Mouse (Mus musculus) layer of hippocampus, postnatal 10 days (tissue): ENCODE results near the gene H3f3b. TPM values are rescaled to one million over a fixed set of nuclear protein-coding genes. Genes with fewer than 3 reads are reported as not detected.

ENCODE experiments used
- DNase-seq, 2 experiments: peaks; one replicate each; pipeline ENCODE4 v3.0.0; 2021; ENCODE audit warnings: low spot score in 2 of 2
- long read RNA-seq: library from polyadenylated mRNA; stranded (forward); transcript quantifications from one replicate; pipeline ENCODE4 v2.0.0, GENCODE M21; 2023
- total RNA-seq, 2 experiments: library from RNA; stranded (reverse); gene quantifications; 2 replicates each; pipeline ENCODE4 v1.2.3; 2021

Gene H3f3b
- 100 to 1,000 TPM; 400 to 469 TPM for total RNA-seq
- long read RNA-seq, transcript H3f3b-201 (4 exons, 1,993 nt) = major isoform, 997 of 1,107 reads
- long read RNA-seq, transcript H3f3b-203 (3 exons, 773 nt) = minor isoform, 15 of 1,107 reads
- long read RNA-seq, partial matches to known transcripts = 6 of 1,107 reads
- long read RNA-seq, other reads (novel, unspliced or antisense) = 89 of 1,107 reads

DNA sequence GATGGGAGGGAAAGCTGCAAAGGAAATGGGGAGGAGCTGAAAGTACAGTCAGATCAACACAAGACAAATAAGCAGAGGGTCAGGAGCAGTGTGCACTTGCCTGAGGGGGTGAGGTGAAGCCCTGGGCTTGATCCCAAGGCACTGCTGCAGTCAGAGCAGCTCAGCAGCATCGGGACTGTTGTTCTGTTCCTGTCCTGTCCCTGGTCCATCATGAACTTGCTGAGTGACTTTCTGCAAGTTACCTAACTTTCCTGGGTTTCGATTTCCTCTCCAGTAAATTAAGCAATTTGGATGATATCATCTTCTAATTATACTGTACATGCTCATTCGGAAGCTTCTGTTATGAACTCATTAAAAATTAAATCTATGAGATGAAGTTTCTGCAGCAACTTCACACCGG lies at the start of gene H3f3b:
H3f3b (minus strand) TSS at position 207 of the 400 bp plus-strand sequence.
- no peak for DNase-seq

- no peak for DNase-seq
Measured at GRCm38 (mm10) chr11:116076836-116077235, 49.1 kb upstream of the H3f3b start.

DNA sequence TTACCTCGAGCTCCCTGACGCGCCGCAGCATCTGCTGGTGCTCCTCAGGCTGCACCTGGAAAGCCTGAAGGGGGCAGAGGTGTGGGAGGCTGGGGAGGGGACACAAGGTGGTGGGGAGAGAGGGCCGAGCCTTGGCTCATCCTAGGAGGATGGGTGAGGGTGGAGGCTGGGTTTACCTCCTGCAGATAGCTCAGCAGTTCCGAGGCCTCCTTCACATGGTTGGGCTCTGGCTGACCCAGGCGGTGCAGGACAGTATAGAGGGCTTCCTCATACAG lies 48.4 kb upstream of the H3f3b start:
- no peak for DNase-seq

DNA sequence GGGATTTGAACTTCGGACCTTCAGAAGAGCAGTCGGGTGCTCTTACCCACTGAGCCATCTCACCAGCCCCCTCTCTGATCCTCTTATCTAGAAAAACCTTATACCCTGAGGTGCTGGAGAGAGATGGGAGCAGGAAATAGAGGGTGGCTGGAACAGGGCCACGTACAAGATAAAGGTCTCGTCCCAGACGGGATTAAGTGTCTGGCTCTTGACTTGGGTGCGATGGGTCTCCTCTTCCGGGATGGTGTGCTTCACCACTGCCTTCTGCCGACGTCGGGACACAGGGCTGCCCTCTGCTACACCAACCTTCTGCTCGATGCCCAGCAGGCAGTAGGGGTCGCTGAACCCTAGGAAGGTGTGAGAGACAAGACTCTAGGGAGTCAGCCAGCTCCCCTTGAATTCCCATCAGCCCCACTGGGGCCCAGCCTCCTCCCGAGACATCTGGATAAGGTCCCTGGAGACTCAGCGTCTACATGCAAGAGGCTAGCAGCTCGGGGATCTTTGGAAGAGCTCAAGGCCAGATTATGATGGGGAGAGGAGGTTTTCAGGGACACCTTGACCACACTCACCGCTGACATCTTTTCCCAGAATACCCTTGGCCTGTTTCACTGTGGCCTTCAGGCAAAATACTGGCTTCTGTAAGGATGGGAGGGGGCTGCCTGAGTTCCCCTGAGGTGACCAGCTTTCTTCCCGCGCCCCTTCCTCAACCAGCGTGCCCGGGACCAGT lies 47.9 kb upstream of the H3f3b start:
- DNase-seq = no peak

DNA sequence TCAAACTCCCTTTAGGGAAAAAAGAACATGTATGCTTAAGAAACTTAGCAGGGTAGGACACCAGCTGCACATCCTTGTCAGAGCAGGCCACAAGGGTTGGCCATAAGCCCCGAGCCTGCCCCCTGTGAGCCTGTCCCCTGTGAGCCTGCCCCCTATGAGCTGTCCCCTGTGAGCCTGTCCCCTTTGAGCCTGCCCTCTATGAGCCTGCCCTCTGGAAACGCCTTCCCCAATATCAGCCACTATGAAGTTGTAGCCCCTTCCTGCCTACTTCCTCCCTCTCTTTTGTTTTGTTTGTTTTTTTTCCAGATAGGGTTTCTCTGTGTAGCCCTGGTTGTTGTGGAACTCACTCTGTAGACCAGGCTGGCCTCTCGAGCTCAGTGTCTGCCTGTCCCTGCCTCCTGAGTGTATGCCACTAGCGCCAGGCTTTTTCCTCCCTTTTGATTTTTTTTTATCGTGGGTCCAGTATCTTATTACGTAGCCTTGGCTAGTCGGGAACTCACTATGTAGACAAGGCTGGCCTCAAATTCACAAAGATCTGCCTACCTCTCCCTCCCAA lies 46.8 kb upstream of the H3f3b start:
- no peak for DNase-seq

- DNase-seq = no peak
Measured at GRCm38 (mm10) chr11:116072608-116073007, 44.8 kb upstream of the H3f3b start.

DNA sequence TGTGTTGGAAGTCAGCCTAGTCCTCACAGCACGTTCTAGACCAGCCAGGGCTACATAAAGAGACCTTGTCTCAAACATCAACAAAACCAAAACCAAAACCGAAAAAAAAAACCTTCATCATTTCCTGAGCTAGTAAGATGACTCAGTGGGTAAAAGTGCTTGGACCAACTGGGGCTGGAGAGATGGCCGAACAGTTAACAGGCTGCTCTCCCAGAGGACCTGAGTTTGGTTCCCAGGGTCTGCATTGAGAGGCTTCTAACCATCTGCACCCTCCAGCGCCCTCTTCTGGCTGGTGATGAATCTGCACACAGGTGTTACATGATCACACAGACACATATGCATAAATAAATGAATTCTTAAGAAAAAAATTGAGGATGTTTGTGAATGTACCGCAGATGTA lies 43.7 kb upstream of the H3f3b start:
- DNase-seq = no peak

DNA sequence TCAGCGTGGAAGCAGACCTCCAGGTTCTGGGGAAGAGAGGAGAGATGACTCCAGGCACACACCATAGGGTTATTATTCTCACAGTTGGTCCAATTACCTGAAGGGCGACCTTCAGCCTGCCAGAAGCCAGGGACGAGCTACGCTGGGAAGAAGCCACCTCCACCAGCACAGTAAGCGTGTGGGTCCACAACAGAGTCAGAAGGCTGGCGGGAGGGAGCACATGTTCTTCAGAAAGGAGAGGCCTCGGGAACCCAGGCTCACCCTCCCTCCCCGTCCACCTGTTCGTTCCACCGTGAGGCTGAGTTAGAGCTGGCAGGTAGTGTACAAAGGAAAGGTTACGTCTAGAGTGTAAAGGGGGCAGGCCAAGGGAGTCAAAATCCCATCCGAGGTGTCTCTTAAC lies 37.6 kb upstream of the H3f3b start:
- DNase-seq = no peak

GRCm38 (mm10) chr11:116064187-116064867 lies 36.6 kb upstream of the H3f3b start:
- DNase-seq = no peak

DNA sequence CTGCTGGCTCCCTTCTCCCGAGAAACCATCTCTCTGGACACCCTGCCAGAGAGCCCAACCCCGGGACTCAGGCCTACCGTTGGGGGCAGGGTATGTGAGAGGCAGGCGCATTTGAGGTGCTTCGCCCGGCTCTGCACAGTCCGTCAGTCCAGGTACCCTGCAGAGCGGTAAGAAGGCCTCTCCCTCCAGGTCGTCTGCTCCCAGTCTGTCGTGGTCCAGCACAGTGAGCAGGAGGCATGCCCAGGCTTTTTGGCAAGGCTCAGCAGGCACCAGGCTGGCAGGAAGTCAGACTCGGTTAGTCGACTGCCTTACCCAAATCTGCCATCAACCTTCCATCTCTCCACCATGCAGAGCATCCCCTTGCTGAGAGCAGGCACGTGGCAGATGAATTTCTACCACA lies 35.8 kb upstream of the H3f3b start:
- peak; percentile 64 to 70 for DNase-seq

GRCm38 (mm10) chr11:116062521-116062920 lies 34.8 kb upstream of the H3f3b start:
- DNase-seq = no peak

DNA sequence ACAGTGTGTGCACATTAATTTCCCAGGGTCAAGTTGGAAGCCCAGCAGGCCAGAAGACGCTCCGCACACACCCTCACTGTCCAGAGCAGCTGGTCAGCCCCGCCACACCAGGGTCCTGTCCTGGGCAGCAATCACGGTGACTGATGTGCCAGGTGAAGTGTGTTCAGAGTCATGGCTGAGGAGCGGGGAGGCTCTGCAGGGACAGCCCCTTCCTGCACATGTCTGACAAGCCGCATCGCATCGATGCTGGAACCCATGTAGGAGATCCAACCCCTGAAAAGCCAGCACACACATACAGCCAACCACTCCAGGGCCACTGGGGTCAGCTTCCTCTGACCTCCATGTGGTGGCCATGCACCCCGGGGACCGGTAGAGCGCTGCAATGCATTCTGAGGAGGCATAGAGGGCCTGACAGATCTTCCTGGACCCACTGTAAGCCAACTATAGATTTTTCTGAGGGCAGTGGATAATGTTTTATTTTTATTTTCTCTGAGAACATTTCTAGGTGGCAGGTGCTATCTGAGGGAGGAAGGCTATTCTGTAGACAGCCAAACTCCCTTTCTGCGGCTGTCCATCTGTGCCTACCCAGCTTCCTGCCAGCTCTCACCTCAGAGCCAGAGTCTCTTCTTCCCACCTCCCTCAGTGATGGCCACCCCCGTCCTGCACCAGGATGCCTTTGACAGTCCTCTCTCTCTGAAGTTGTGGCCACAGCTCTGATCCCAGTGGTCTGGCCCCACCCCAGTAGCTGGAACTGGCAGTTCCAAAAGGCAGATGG lies 34.1 kb upstream of the H3f3b start:
- no peak for DNase-seq

- no peak for DNase-seq
Measured at GRCm38 (mm10) chr11:116060596-116060995, 32.8 kb upstream of the H3f3b start.

GRCm38 (mm10) chr11:116059691-116060025 lies 31.9 kb upstream of the H3f3b start:
- no peak for DNase-seq

GRCm38 (mm10) chr11:116058868-116059690 lies 31.3 kb upstream of the H3f3b start:
- no peak for DNase-seq

GRCm38 (mm10) chr11:116058022-116058614 lies 30.4 kb upstream of the H3f3b start:
- DNase-seq = no peak

- DNase-seq = no peak
Measured at GRCm38 (mm10) chr11:116057237-116057881, 29.6 kb upstream of the H3f3b start.

GRCm38 (mm10) chr11:116055873-116056272 lies 28.1 kb upstream of the H3f3b start:
- DNase-seq = no peak

- DNase-seq = no peak
Measured at GRCm38 (mm10) chr11:116053510-116054229, 25.9 kb upstream of the H3f3b start.
